Mouse (Mus musculus): ENCODE data around the gene 2510009E07Rik. TPM values are rescaled to one million over a fixed set of nuclear protein-coding genes. Genes with fewer than 3 reads are reported as not detected.

The 2510009E07Rik gene
- total RNA-seq (2021), result 10 to 100 TPM; 42.4 to 45.1 TPM

GRCm38 (mm10) chr16:21694463-21695241 is at the start of gene 2510009E07Rik:
Gene 2510009E07Rik (minus strand): TSS chr16:21694665.
- intact Hi-C loops (cut with DNase I), result loop anchor here (5.0 kb wide), 1 partner anchor 52 kb away; no protein-coding TSS in a partner anchor

GRCm38 (mm10) chr16:21743401-21743800 is 48.9 kb upstream of the 2510009E07Rik start:
- intact Hi-C loops (cut with DNase I), result no loop called here
- DNase-seq, result peak; percentile 35 to 48

More at GRCm38 (mm10) chr16:21694463-21695241, at the start of gene 2510009E07Rik:
- DNase-seq, result peak; percentile 93

- intact Hi-C loops (cut with DNase I), result no loop called here
- no peak for DNase-seq
These were observed 48.4 kb upstream of the 2510009E07Rik start for GRCm38 (mm10) chr16:21742898-21743297.

- no peak for DNase-seq
- intact Hi-C loops (cut with DNase I), result no loop called here
These were observed 47.9 kb upstream of the 2510009E07Rik start for GRCm38 (mm10) chr16:21742191-21742870.

- intact Hi-C loops (cut with DNase I), result no loop called here
These were observed 47.1 kb upstream of the 2510009E07Rik start for GRCm38 (mm10) chr16:21741542-21741941.

GRCm38 (mm10) chr16:21735638-21736037 is 41.2 kb upstream of the 2510009E07Rik start:
- intact Hi-C loops (cut with DNase I), result no loop called here
- no peak for DNase-seq

More at GRCm38 (mm10) chr16:21741542-21741941, 47.1 kb upstream of the 2510009E07Rik start:
- peak in 1 of 2 experiments; percentile 18 for DNase-seq

- peak; percentile 87 to 93 for DNase-seq
- intact Hi-C loops (cut with DNase I), result loop anchor here (1.0 to 5.0 kb wide), 4 partner anchors 89 to 240 kb away; no protein-coding TSS in a partner anchor
These were observed 33.5 kb upstream of the 2510009E07Rik start for GRCm38 (mm10) chr16:21727897-21728364.

- intact Hi-C loops (cut with DNase I), result loop anchor here (5.0 kb wide), 1 partner anchor 90 kb away; no protein-coding TSS in a partner anchor
- DNase-seq, result no peak
These were observed 33.0 kb upstream of the 2510009E07Rik start for GRCm38 (mm10) chr16:21727421-21727820.

GRCm38 (mm10) chr16:21724261-21724660 is 29.8 kb upstream of the 2510009E07Rik start:
- no peak for DNase-seq
- intact Hi-C loops (cut with DNase I), result no loop called here

GRCm38 (mm10) chr16:21719770-21720169 is 25.3 kb upstream of the 2510009E07Rik start:
- DNase-seq, result no peak
- intact Hi-C loops (cut with DNase I), result no loop called here

GRCm38 (mm10) chr16:21714516-21714915 is 20.1 kb upstream of the 2510009E07Rik start:
- no peak for DNase-seq

GRCm38 (mm10) chr16:21710321-21710720 is 15.9 kb upstream of the 2510009E07Rik start:
- DNase-seq, result peak in 1 of 2 experiments; percentile 32
- intact Hi-C loops (cut with DNase I), result no loop called here

More at GRCm38 (mm10) chr16:21714516-21714915, 20.1 kb upstream of the 2510009E07Rik start:
- intact Hi-C loops (cut with DNase I), result no loop called here

- intact Hi-C loops (cut with DNase I), result no loop called here
These were observed 10.2 kb upstream of the 2510009E07Rik start for GRCm38 (mm10) chr16:21704691-21705090.

GRCm38 (mm10) chr16:21702314-21702690 is 7.8 kb upstream of the 2510009E07Rik start:
- intact Hi-C loops (cut with DNase I), result no loop called here
- DNase-seq, result no peak

More at GRCm38 (mm10) chr16:21704691-21705090, 10.2 kb upstream of the 2510009E07Rik start:
- DNase-seq, result no peak

- intact Hi-C loops (cut with DNase I), result no loop called here
- no peak for DNase-seq
These were observed 7.3 kb upstream of the 2510009E07Rik start for GRCm38 (mm10) chr16:21701611-21702313.

GRCm38 (mm10) chr16:21698136-21698535 is 3.7 kb upstream of the 2510009E07Rik start:
- intact Hi-C loops (cut with DNase I), result no loop called here
- no peak for DNase-seq

- no peak for DNase-seq
- intact Hi-C loops (cut with DNase I), result no loop called here
These were observed 2.5 kb upstream of the 2510009E07Rik start for GRCm38 (mm10) chr16:21696946-21697345.

- peak; percentile 52 to 67 for DNase-seq
- intact Hi-C loops (cut with DNase I), result no loop called here
These were observed 745 bp upstream of the 2510009E07Rik start for GRCm38 (mm10) chr16:21695242-21695578.

GRCm38 (mm10) chr16:21693981-21694462 is 443 bp downstream of the 2510009E07Rik start:
- peak; percentile 73 to 74 for DNase-seq
- intact Hi-C loops (cut with DNase I), result loop anchor here (5.0 kb wide), 1 partner anchor 52 kb away; no protein-coding TSS in a partner anchor

GRCm38 (mm10) chr16:21690216-21690755 is 4.2 kb downstream of the 2510009E07Rik start:
- intact Hi-C loops (cut with DNase I), result loop anchor here (5.0 kb wide), 1 partner anchor 48 kb away; no protein-coding TSS in a partner anchor

More at GRCm38 (mm10) chr16:21690216-21690755, 4.2 kb downstream of the 2510009E07Rik start:
- no peak for DNase-seq

Data from heart, postnatal 10 days (tissue).